Mouse (Mus musculus) hindbrain, postnatal 0 days (tissue): Measurements from ENCODE around the gene Rhoc. TPM values are rescaled to one million over a fixed set of nuclear protein-coding genes. Genes with fewer than 3 reads are reported as not detected.

Experiments used
- ATAC-seq: fragments of 200-750 bp; cut with Nextera tagmentation; 2 replicates; pipeline ENCODE4 v1.8.0; 2017; ENCODE audit warnings: mild to moderate bottlenecking, moderate TSS enrichment, moderate library complexity
- DNase-seq: peaks from one replicate; pipeline ENCODE4 v3.0.0-alpha.2; 2015; ENCODE audit warnings: low spot score
- H3K27ac ChIP-seq: fragments of 300-500 bp; sonication (generic); 2 replicates; pipeline ENCODE4 v1.5.1; 2014; ENCODE audit warnings: mild to moderate bottlenecking
- H3K27me3 ChIP-seq: fragments of 300-500 bp; sonication (generic); 2 replicates; pipeline ENCODE4 v1.6.1; 2014; ENCODE audit warnings: low read length, mixed read lengths; ENCODE audit not compliant: insufficient read depth
- H3K36me3 ChIP-seq: fragments of 300-500 bp; sonication (generic); 2 replicates; pipeline ENCODE4 v1.6.1; 2014; ENCODE audit warnings: low read length, mixed read lengths; ENCODE audit not compliant: insufficient read depth
- H3K4me1 ChIP-seq: fragments of 300-500 bp; sonication (generic); 2 replicates; pipeline ENCODE4 v1.6.1; 2014; ENCODE audit warnings: antibody characterized with exemption, low read length, mixed read lengths; ENCODE audit not compliant: insufficient read depth
- H3K4me2 ChIP-seq: fragments of 300-500 bp; sonication (generic); 2 replicates; pipeline ENCODE4 v1.6.1; 2014; ENCODE audit warnings: low read depth, mild to moderate bottlenecking, low read length, moderate library complexity, mixed read lengths
- H3K4me3 ChIP-seq: fragments of 300-500 bp; sonication (generic); 2 replicates; pipeline ENCODE4 v1.5.1; 2014; ENCODE audit warnings: low read length
- H3K9ac ChIP-seq: fragments of 300-500 bp; sonication (generic); replicated peaks from 2 replicates; pipeline ENCODE4 v1.6.1; 2014; ENCODE audit warnings: mild to moderate bottlenecking, low read length, moderate library complexity, mixed read lengths
- H3K9me3 ChIP-seq: fragments of 300-500 bp; sonication (generic); 2 replicates; pipeline ENCODE4 v1.6.1; 2016; ENCODE audit warnings: low read length, mixed read lengths
- CTCF ChIP-seq: IDR thresholded peaks from 2 replicates; pipeline ENCODE4 v1.5.1; 2016; ENCODE audit warnings: antibody characterized with exemption, control low read depth, low read depth
- WGBS: fragments of 180-500 bp; shearing (Covaris S2); extraction: QIAGEN DNeasy Blood & Tissue Kit; methylation state at CpG from one replicate; pipeline ENCODE4 v1.1.7; 2014; 5-methylcytosine and 5-hydroxymethylcytosine counted together
- polyA plus RNA-seq: library from polyadenylated mRNA; unstranded; fragments of >200 nt; fragmentation: Nextera tagmentation; extraction: Ambion mirVana; gene quantifications from 2 replicates; pipeline ENCODE4 v1.2.1, GENCODE M21; 2015
- total RNA-seq: library from RNA; depleted of rRNA; stranded (reverse); fragments of >200 nt; gene quantifications from 2 replicates; pipeline ENCODE4 v1.2.3, GENCODE M21; 2014; rRNA removed

The Rhoc gene
- total and polyA plus RNA-seq, 2 experiments from 2014 or later, result 54.8 to 63.4 TPM

- ATAC-seq, result no peak
- no peak for DNase-seq
- WGBS, result 4% methylated on average over 3 of the region's 3 CpGs
- no peak for TF ChIP-seq CTCF
- peak overlapping the region; percentile 85; the same call in 1 of the 2 replicates for H3K27ac ChIP-seq
- H3K4me3 ChIP-seq, result peak overlapping the region; percentile 78
- H3K36me3 ChIP-seq, result no peaks in the 10 kb centered on the region
- H3K9ac ChIP-seq, result peak overlapping the region; percentile 79; the same call in 1 of the 2 replicates
- no peaks in the 10 kb centered on the region for H3K9me3 ChIP-seq
- peak overlapping the region; percentile 97 for H3K4me2 ChIP-seq
- H3K27me3 ChIP-seq, result no peaks in the 10 kb centered on the region
- no peaks in the 10 kb centered on the region for H3K4me1 ChIP-seq
Observed at GRCm38 (mm10) chr3:104818749-104819134, 30.6 kb downstream of the Rhoc start.

GRCm38 (mm10) chr3:104820426-104820825, 32.3 kb downstream of the Rhoc start:
- no peak for DNase-seq
- 50% methylated on average over 1 of the region's 1 CpGs for WGBS
- H3K27ac ChIP-seq, result no peak overlapping the region
- TF ChIP-seq CTCF, result no peak
- H3K9me3 ChIP-seq, result no peaks in the 10 kb centered on the region
- no peak overlapping the region for H3K4me3 ChIP-seq
- no peak for ATAC-seq
- H3K4me1 ChIP-seq, result no peaks in the 10 kb centered on the region
- no peak overlapping the region for H3K4me2 ChIP-seq
- H3K27me3 ChIP-seq, result no peaks in the 10 kb centered on the region
- H3K36me3 ChIP-seq, result no peaks in the 10 kb centered on the region; the same call in 1 of the 2 replicates
- no peak overlapping the region for H3K9ac ChIP-seq

GRCm38 (mm10) chr3:104822413-104822812, 34.2 kb downstream of the Rhoc start:
- Histone ChIP-seq H3K27me3 (no peaks in the 10 kb centered on the region), H3K4me2 (no peak overlapping the region), H3K36me3 (peaks cover 7% of the 10 kb centered on the region; the same call in 1 of the 2 replicates), H3K27ac (no peak overlapping the region), H3K9me3 (no peaks in the 10 kb centered on the region), H3K9ac (no peak overlapping the region), H3K4me3 (no peak overlapping the region), H3K4me1 (no peaks in the 10 kb centered on the region)
- 83% methylated on average over 3 of the region's 3 CpGs for WGBS
- DNase-seq (no peak), ATAC-seq (no peak)
- no peak for TF ChIP-seq CTCF

- H3K36me3 ChIP-seq, result peaks cover 25% of the 10 kb centered on the region
- H3K9ac ChIP-seq, result no peak overlapping the region
- no peak overlapping the region for H3K4me3 ChIP-seq
- no peaks in the 10 kb centered on the region for H3K4me1 ChIP-seq
- no peak for TF ChIP-seq CTCF
- H3K27me3 ChIP-seq, result no peaks in the 10 kb centered on the region
- no peak overlapping the region for H3K27ac ChIP-seq
- 95% methylated on average over 3 of the region's 3 CpGs for WGBS
- DNase-seq (no peak), ATAC-seq (no peak)
- H3K9me3 ChIP-seq, result no peaks in the 10 kb centered on the region
- H3K4me2 ChIP-seq, result no peak overlapping the region
Observed at GRCm38 (mm10) chr3:104835797-104836196, 47.6 kb downstream of the Rhoc start.

GRCm38 (mm10) chr3:104841049-104841448, 52.9 kb downstream of the Rhoc start:
- 97% methylated on average over 5 of the region's 5 CpGs for WGBS
- no peak for TF ChIP-seq CTCF
- Histone ChIP-seq H3K4me1 (no peaks in the 10 kb centered on the region), H3K4me2 (no peak overlapping the region), H3K27ac (no peak overlapping the region), H3K27me3 (no peaks in the 10 kb centered on the region), H3K4me3 (no peak overlapping the region), H3K9ac (no peak overlapping the region), H3K9me3 (no peaks in the 10 kb centered on the region), H3K36me3 (peaks cover 30% of the 10 kb centered on the region; the same call in 1 of the 2 replicates)
- DNase-seq (no peak), ATAC-seq (no peak)

Other genes with a start within 250 kb of the Rhoc start
- 40.2 and 43.4 TPM in 2 replicates for gene Slc16a1, start 149.7 kb upstream of the Rhoc start, total RNA-seq
- gene Slc16a1, start 149.7 kb upstream of the Rhoc start, polyA plus RNA-seq, result 21.8 and 22.6 TPM in 2 replicates
- gene Ppm1j, start 7.3 kb upstream of the Rhoc start, total RNA-seq, result 0.36 and 0.58 TPM in 2 replicates
- 0.99 and 1.9 TPM in 2 replicates for gene Ppm1j, start 7.3 kb upstream of the Rhoc start, polyA plus RNA-seq
- gene Fam19a3, start 6.5 kb upstream of the Rhoc start, total RNA-seq, result 0.21 TPM in 1 of 2 replicates, not detected in the other
- not detected in 2 replicates for gene Fam19a3, start 6.5 kb upstream of the Rhoc start, polyA plus RNA-seq
- 10.9 and 11.6 TPM in 2 replicates for gene Mov10, start 30.2 kb downstream of the Rhoc start, total RNA-seq
- 8.0 and 8.9 TPM in 2 replicates for gene Mov10, start 30.2 kb downstream of the Rhoc start, polyA plus RNA-seq
- 18.9 and 28.9 TPM in 2 replicates for gene St7l, start 75.6 kb downstream of the Rhoc start, total RNA-seq
- gene St7l, start 75.6 kb downstream of the Rhoc start, polyA plus RNA-seq, result 30.3 and 31.3 TPM in 2 replicates
- 95.1 and 107 TPM in 2 replicates for gene Capza1, start 76.1 kb downstream of the Rhoc start, total RNA-seq
- 98.4 and 99.5 TPM in 2 replicates for gene Capza1, start 76.1 kb downstream of the Rhoc start, polyA plus RNA-seq
- 1.9 and 3.2 TPM in 2 replicates for gene Wnt2b, start 173.5 kb downstream of the Rhoc start, total RNA-seq
- 0.56 and 0.88 TPM in 2 replicates for gene Wnt2b, start 173.5 kb downstream of the Rhoc start, polyA plus RNA-seq